8 mouse cellular contexts compared by ENCODE assay signal in the genomic region with DNA sequence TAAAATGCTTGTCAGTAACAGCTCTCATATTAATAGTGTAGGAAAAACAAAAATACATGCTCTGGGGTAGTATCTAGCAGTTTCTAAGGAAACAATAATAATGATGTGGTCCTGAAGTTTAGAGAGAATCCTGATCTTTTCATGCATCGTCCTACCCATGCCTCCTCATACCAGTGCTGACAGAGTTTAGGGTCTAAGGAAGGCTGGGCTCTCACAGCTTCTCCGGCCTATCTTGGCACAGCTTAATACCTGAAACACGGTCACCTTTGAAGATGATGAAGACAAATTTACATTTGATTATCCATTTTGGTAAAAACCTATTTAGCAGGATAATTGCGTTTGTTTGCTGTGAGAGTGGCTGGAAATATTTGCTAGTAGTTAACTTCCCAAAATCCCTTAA. TPM values are rescaled to one million over a fixed set of nuclear protein-coding genes. Genes with fewer than 3 reads are reported as not detected.
DNase-seq lines count a peak whose midpoint lies in the region; ATAC-seq and TF ChIP-seq lines count a peak whose summit lies in the region.
"Had no signal": no experiment of that assay in that cellular context is flagged by ENCODE, and none has a peak within 500 bp of the region (broad histone marks: within the 10 kb centered on the region; RNA-seq: fewer than 3 reads in every experiment).

No protein-coding gene starts in this region.

- WGBS in lung, embryonic 14.5 days, result 28% methylated on average over 4 of the region's 4 CpGs
- WGBS in hindbrain, embryonic 13.5 days, result 52% methylated on average over 4 of the region's 4 CpGs
- 39% methylated on average over 4 of the region's 4 CpGs for WGBS in midbrain, embryonic 13.5 days

- no peak for TF ChIP-seq CTCF in lung, embryonic 14.5 days (IDR thresholded peaks at IDR 0.05; ENCODE audit: low read depth)

- peak overlapping the region; percentile 67 for H3K9ac ChIP-seq in lung, embryonic 14.5 days
- no peak overlapping the region for H3K9ac ChIP-seq in hindbrain, embryonic 13.5 days
- H3K9ac ChIP-seq in midbrain, embryonic 13.5 days (replicated peaks), result no peak overlapping the region

- peak overlapping the region; percentile 100 for H3K27ac ChIP-seq in lung, embryonic 14.5 days (ENCODE audit: low read depth)
- no peak overlapping the region for H3K27ac ChIP-seq in hindbrain, embryonic 13.5 days
- H3K27ac ChIP-seq in midbrain, embryonic 13.5 days, result peak overlapping the region; percentile 19; the same call in 1 of the 2 replicates

- ATAC-seq in lung, embryonic 14.5 days (ENCODE audit: insufficient read depth), result no peak
- no peak for ATAC-seq in hindbrain, embryonic 13.5 days (ENCODE audit: low FRiP score)
- no peak for ATAC-seq in midbrain, embryonic 13.5 days
- no peak for ATAC-seq in megakaryocyte-erythroid progenitor cell, adult 5-6 weeks (replicated peaks; ENCODE audit: low FRiP score, low TSS enrichment, poor library complexity, severe bottlenecking)

- H3K9me3 ChIP-seq in lung, embryonic 14.5 days (ENCODE audit: low read depth, low read length), result no peaks in the 10 kb centered on the region
- H3K9me3 ChIP-seq in hindbrain, embryonic 13.5 days, result no peaks in the 10 kb centered on the region
- H3K9me3 ChIP-seq in midbrain, embryonic 13.5 days, result no peaks in the 10 kb centered on the region

- peaks cover 13% of the 10 kb centered on the region for H3K4me1 ChIP-seq in lung, embryonic 14.5 days (ENCODE audit: insufficient read depth)
- H3K4me1 ChIP-seq in hindbrain, embryonic 13.5 days (replicated peaks), result peaks cover 26% of the 10 kb centered on the region
- peaks cover 41% of the 10 kb centered on the region for H3K4me1 ChIP-seq in midbrain, embryonic 13.5 days (replicated peaks)

- no peaks in the 10 kb centered on the region for H3K27me3 ChIP-seq in lung, embryonic 14.5 days (ENCODE audit: insufficient read depth, low read length)
- H3K27me3 ChIP-seq in hindbrain, embryonic 13.5 days, result no peaks in the 10 kb centered on the region
- no peaks in the 10 kb centered on the region for H3K27me3 ChIP-seq in midbrain, embryonic 13.5 days

- DNase-seq in lung, embryonic 14.5 days, result peak; percentile 57
- DNase-seq in lung, postnatal 25 days (ENCODE audit: low spot score), result no peak
- peak; percentile 46 for DNase-seq in c-Kit-negative CD71-positive TER-119-positive erythroid progenitor cells, embryonic 14.5 days (ENCODE audit: low read depth, low spot score)
- DNase-seq in urinary bladder, postnatal 36 days (ENCODE audit: low spot score in 2 of 2), result no peak

- H3K36me3 ChIP-seq in lung, embryonic 14.5 days (ENCODE audit: insufficient read depth), result no peaks in the 10 kb centered on the region
- no peaks in the 10 kb centered on the region for H3K36me3 ChIP-seq in hindbrain, embryonic 13.5 days
- no peaks in the 10 kb centered on the region for H3K36me3 ChIP-seq in midbrain, embryonic 13.5 days

- peak overlapping the region; percentile 45 for H3K4me3 ChIP-seq in lung, embryonic 14.5 days (ENCODE audit: low read depth, low read length)
- peak overlapping the region; percentile 30; the same call in 1 of the 2 replicates for H3K4me3 ChIP-seq in hindbrain, embryonic 13.5 days
- peak overlapping the region; percentile 39; the same call in 1 of the 2 replicates for H3K4me3 ChIP-seq in midbrain, embryonic 13.5 days (replicated peaks)

- H3K4me2 ChIP-seq in lung, embryonic 14.5 days, result peak overlapping the region; percentile 91
- H3K4me2 ChIP-seq in hindbrain, embryonic 13.5 days, result no peak overlapping the region
- H3K4me2 ChIP-seq in midbrain, embryonic 13.5 days (replicated peaks), result peak overlapping the region; percentile 66; the same call in 1 of the 2 replicates

RNA-seq across cellular contexts. Expression of gene Hist1h3c, which starts 1.4 kb away (rescaled TPM):
- 11.3 and 16.9 TPM in 2 replicates for polyA plus RNA-seq in lung, embryonic 14.5 days (2014; fragmentation: Nextera tagmentation; extraction: Ambion mirVana)
- 1.3 and 1.9 TPM in 2 replicates for polyA plus RNA-seq in hindbrain, embryonic 13.5 days (2015; fragmentation: Nextera tagmentation; extraction: Ambion mirVana)
- polyA plus RNA-seq in midbrain, embryonic 13.5 days (2015; fragmentation: Nextera tagmentation; extraction: Ambion mirVana), result 3.2 and 4.4 TPM in 2 replicates
- 81.7 and 130 TPM in 2 replicates for total RNA-seq in megakaryocyte-erythroid progenitor cell, adult 5-6 weeks (2014; fragmentation: Nextera tagmentation)
- total RNA-seq in megakaryocyte-erythroid progenitor cell, adult 5-6 weeks (2017), result 369 and 555 TPM in 2 replicates
- total RNA-seq: left cerebral cortex, adult 18-20 months had no signal

RNA-seq across cellular contexts. Expression of gene Hist1h2bb, which starts 2.6 kb away (rescaled TPM):
- polyA plus RNA-seq in lung, embryonic 14.5 days (2014; fragmentation: Nextera tagmentation; extraction: Ambion mirVana), result 1.6 and 4.0 TPM in 2 replicates
- polyA plus RNA-seq in hindbrain, embryonic 13.5 days (2015; fragmentation: Nextera tagmentation; extraction: Ambion mirVana), result 0.86 and 1.7 TPM in 2 replicates
- polyA plus RNA-seq in midbrain, embryonic 13.5 days (2015; fragmentation: Nextera tagmentation; extraction: Ambion mirVana), result 2.8 and 3.2 TPM in 2 replicates
- total RNA-seq in megakaryocyte-erythroid progenitor cell, adult 5-6 weeks (2014; fragmentation: Nextera tagmentation), result 322 and 625 TPM in 2 replicates
- 4,065 and 6,565 TPM in 2 replicates for total RNA-seq in megakaryocyte-erythroid progenitor cell, adult 5-6 weeks (2017)

RNA-seq across cellular contexts. Expression of gene Hist1h1c, which starts 5.4 kb away (rescaled TPM):
- 30.5 and 32.3 TPM in 2 replicates for polyA plus RNA-seq in lung, embryonic 14.5 days (2014; fragmentation: Nextera tagmentation; extraction: Ambion mirVana)
- polyA plus RNA-seq in hindbrain, embryonic 13.5 days (2015; fragmentation: Nextera tagmentation; extraction: Ambion mirVana), result 8.8 and 9.7 TPM in 2 replicates
- polyA plus RNA-seq in midbrain, embryonic 13.5 days (2015; fragmentation: Nextera tagmentation; extraction: Ambion mirVana), result 9.8 and 11.1 TPM in 2 replicates
- total RNA-seq in megakaryocyte-erythroid progenitor cell, adult 5-6 weeks (2014; fragmentation: Nextera tagmentation), result 152 and 164 TPM in 2 replicates
- 474 and 577 TPM in 2 replicates for total RNA-seq in megakaryocyte-erythroid progenitor cell, adult 5-6 weeks (2017)

RNA-seq across cellular contexts. Expression of gene Hist1h2ab, which starts 7.0 kb away (rescaled TPM):
- polyA plus RNA-seq in lung, embryonic 14.5 days (2014; fragmentation: Nextera tagmentation; extraction: Ambion mirVana), result 70.8 and 71.5 TPM in 2 replicates
- polyA plus RNA-seq in hindbrain, embryonic 13.5 days (2015; fragmentation: Nextera tagmentation; extraction: Ambion mirVana), result 10.5 and 12.7 TPM in 2 replicates
- 28.4 and 31.0 TPM in 2 replicates for polyA plus RNA-seq in midbrain, embryonic 13.5 days (2015; fragmentation: Nextera tagmentation; extraction: Ambion mirVana)
- 69.7 and 80.3 TPM in 2 replicates for total RNA-seq in megakaryocyte-erythroid progenitor cell, adult 5-6 weeks (2014; fragmentation: Nextera tagmentation)
- total RNA-seq in megakaryocyte-erythroid progenitor cell, adult 5-6 weeks (2017), result 1,316 and 2,308 TPM in 2 replicates

RNA-seq across cellular contexts. Expression of gene Hist1h3b, which starts 8.1 kb away (rescaled TPM):
- polyA plus RNA-seq in lung, embryonic 14.5 days (2014; fragmentation: Nextera tagmentation; extraction: Ambion mirVana), result 18.4 and 18.7 TPM in 2 replicates
- polyA plus RNA-seq in hindbrain, embryonic 13.5 days (2015; fragmentation: Nextera tagmentation; extraction: Ambion mirVana), result 4.2 and 4.4 TPM in 2 replicates
- polyA plus RNA-seq in midbrain, embryonic 13.5 days (2015; fragmentation: Nextera tagmentation; extraction: Ambion mirVana), result 6.3 and 8.7 TPM in 2 replicates
- 324 and 486 TPM in 2 replicates for total RNA-seq in megakaryocyte-erythroid progenitor cell, adult 5-6 weeks (2014; fragmentation: Nextera tagmentation)
- total RNA-seq in megakaryocyte-erythroid progenitor cell, adult 5-6 weeks (2017), result 276 and 731 TPM in 2 replicates

Comparison
In these comparisons a context has a peak if more than half of its experiments do, and no peak if none do; other contexts are left out.
1. DNase-seq: peak in lung, embryonic 14.5 days (single experiment) and c-Kit-negative CD71-positive TER-119-positive erythroid progenitor cells, embryonic 14.5 days (single experiment); none in lung, postnatal 25 days (single experiment) and urinary bladder, postnatal 36 days (0 of 2).
2. Peak in every context shown above with its lines, with median percentiles within 50 percentile points of each other: H3K4me3 ChIP-seq.